Mouse (Mus musculus) c-Kit-positive CD71-positive TER-119-negative erythroid progenitor cells, embryonic 14.5 days (primary cell): ENCODE results near the gene 4933430I17Rik.
"Not testable (repeated sequence)": the region's sequence is repeated elsewhere in the genome, so short reads cannot be mapped to it uniquely, and the experiment has no call there.

ENCODE experiments used
- DNase-seq: peaks from one replicate; pipeline ENCODE4 v3.0.0-alpha.2; 2013; ENCODE audit warnings: low read depth

The 4933430I17Rik gene

DNA sequence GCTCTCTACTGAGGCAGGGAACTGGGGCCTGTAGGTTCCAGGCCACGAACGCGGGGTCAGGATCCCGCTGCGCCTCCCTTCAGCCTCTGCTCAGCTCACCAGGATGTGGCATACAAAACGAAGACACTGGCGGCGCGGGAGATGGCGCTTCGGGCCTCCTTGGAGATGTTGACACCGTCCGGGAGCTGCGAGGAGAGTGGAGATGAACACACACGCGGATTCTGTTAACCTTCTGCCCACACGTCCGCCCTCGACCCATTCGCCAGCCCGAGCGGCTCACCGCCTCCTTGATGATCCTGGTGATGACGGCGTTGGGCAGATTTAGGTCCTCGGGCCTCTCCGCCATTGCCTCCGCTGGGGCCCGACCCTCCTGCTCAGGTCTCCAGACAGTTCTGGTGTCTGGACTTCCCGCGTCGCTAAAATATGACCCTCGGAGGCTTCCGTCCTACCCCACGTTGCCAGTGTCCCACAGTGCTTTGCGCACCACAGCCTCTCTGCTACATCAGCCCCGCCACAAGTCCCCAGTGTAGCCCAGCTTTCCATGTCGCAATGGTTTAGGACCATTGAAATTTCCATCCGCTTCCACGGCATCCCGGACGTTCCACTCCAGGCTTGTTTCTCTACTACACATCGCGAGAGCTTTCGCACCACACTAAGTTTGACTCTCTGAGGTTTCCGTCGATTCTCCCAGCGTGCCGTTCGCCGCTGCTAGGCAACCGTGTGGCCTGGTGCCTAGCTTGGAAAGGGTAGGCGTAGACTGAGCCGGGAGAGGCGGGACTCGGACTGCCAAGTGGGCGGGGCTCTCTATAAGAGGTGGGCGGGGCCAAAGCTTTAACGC is at the start of gene 4933430I17Rik, which contains the start of gene Pole3:
Gene 4933430I17Rik (plus strand): TSS at position 719 of the 838 bp plus-strand sequence.
Gene Pole3 (minus strand): TSS at position 418 of the 838 bp plus-strand sequence.
- peak; percentile 98 for DNase-seq

DNA sequence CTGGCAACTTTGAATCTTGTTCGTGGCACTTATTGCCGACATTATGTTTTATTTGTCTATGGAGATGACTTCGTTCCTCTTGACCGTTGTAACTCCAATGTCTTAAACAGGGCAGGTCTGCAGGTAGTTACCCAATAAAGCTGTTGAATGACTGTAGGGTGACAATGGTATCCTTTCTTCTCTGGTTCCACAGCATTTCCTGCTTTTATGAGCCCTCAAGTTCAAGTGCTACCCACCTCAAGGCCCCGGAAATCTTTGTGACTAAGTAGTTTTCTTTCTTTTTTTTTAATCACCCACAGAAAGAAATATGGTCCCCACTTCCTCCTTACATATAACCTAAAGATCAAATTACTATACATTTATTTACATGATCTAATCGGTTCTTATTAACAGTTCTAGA is 49.4 kb upstream of the 4933430I17Rik start:
- no peak for DNase-seq

GRCm38 (mm10) chr4:62477542-62478244 is 47.5 kb upstream of the 4933430I17Rik start:
- DNase-seq = no peak

- DNase-seq = not testable (repeated sequence)
Measured at GRCm38 (mm10) chr4:62479593-62479936, 45.6 kb upstream of the 4933430I17Rik start.

GRCm38 (mm10) chr4:62479937-62480708 is 45.0 kb upstream of the 4933430I17Rik start, which contains the start of gene Bspry:
Gene Bspry, plus strand, starts transcription at chr4:62480053.
- no peak for DNase-seq

- DNase-seq = no peak
Measured at GRCm38 (mm10) chr4:62480709-62481605, 44.2 kb upstream of the 4933430I17Rik start.

DNA sequence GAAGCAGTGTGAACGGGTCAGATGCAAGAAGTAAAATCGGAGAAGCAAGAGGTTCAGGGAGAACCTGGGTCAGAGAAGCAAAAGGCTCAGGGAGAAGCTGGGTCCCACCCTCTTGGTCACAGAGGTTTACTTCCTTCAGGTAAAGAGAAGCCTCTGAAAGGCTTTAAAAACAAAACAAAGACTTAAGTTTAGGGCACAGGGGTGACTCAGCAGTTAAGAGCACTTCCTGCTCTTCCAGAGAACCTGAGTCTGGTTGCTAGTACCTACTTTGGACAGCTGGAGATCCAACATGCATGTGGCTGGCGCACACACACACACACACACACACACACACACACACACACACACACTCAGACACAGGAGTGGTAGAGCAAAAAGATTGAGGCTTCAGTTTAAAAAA is 40.2 kb upstream of the 4933430I17Rik start:
- no peak for DNase-seq

DNA sequence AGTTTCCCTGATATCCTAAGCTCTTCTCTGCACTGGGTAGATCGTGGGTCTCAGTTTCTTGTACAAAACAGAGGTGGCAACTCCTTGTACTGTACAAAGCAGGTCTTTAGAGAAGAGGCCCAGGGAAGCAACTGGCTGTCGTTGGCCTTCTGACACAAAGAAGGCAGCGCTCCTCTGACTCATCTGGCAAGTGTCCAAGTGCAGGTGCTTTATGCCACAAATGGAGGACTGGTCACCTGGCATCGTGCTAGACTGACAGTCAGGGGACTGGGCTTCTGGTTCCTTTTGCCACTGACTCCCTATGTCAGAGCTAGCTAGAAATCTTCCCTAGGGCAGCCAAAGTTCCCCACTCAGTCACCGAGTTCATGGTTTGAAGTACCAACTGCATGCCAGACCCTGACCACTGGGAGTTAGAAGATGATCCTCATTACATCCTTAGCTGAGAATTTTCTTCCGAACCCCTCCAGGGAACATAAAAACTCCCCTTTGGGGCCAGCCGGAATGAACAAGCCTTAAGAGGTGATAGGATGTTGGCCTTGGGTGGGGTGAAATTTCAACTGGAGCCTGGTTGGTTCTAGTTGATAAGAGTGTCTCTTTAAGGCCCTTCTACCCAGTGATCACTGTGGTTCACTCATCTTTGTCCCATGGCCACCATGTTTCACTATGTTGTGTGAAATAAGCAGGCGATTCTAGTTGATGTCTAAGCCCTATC is 39.6 kb upstream of the 4933430I17Rik start:
- DNase-seq = no peak

GRCm38 (mm10) chr4:62486162-62486696 is 38.9 kb upstream of the 4933430I17Rik start:
- no peak for DNase-seq

- DNase-seq = no peak
Measured at GRCm38 (mm10) chr4:62487172-62487571, 38.0 kb upstream of the 4933430I17Rik start.

- DNase-seq = no peak
Measured at GRCm38 (mm10) chr4:62487914-62488313, 37.3 kb upstream of the 4933430I17Rik start.

DNA sequence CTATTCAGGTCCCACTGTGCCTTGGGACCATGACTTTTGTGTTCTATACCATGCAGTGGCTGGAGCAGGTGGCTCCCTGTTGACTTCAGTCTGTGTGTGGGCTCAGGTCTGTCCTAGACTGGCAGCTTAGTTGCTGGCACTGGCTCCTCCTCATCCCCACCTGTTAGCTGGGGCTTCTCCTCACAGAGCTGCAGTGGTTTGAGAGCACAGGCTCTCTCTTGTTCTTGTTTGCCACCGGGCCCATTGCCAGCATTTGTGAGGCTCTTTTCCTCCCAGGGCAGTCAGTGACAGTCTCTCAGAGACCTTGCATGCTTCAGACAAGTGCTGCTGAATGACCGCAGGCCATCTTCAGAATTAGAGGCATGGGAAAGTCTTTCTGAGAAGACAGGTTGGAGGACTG is 32.5 kb upstream of the 4933430I17Rik start:
- DNase-seq = no peak

DNA sequence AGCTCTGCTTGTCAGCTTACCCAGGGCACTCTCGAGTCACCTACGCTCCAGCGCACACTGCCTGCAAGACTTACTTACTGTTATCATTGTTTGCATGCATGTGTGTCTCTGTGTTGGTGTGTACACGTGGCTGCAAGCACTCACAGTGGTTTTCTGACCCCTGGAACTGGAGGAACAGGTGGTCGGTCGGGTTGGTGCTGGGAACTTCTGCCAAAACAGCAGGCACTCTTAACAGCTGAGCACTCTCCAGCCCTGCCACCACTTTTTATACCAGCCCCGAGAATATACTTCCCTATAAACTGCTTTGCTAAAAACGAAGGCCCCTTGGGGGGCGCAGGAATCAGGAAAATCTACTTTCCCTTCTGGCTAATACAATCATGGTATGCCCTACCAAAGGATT is 30.9 kb upstream of the 4933430I17Rik start:
- no peak for DNase-seq

- DNase-seq = no peak
Measured at GRCm38 (mm10) chr4:62495946-62496345, 29.2 kb upstream of the 4933430I17Rik start.

DNA sequence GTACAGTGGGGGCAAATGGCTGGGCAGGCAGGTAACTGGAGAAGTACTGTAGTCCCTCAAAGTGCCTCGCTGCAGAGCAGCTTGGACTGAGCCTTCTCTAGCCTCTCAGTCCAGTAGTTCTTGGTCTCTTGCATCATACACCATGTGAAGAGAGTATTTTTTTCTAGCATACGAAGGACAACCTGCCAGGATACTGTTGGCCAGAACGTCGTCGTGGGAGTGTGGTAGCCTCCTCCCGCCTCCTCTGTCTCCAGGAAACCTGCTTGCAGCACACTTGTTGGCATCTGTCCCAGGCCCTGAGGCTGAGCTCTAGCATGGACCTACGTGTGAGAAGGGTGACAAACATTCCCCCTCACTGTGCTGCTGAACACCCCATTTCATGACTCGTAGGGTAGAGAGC is 28.4 kb upstream of the 4933430I17Rik start:
- no peak for DNase-seq

GRCm38 (mm10) chr4:62500799-62501198 is 24.4 kb upstream of the 4933430I17Rik start:
- no peak for DNase-seq

DNA sequence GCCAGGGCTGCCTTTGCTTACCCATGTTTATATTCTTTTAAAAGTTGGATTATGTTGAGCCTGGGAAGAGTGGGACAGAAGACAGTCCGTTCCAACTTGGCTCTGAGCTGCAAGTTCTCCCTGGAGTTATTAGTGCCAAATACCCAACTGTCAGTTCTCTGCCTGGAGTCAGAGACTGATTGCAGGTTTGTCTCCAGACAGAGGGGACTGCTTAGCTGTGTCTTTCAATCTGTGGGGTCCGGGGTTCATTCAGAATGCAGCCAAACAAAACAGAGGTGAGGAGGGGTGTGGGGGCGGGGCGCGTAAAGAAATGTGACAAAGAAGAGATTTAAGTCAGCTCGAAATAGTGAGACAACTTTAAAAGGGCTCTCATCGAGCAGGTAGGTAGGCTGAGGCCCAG is 23.6 kb upstream of the 4933430I17Rik start:
- DNase-seq = no peak

DNA sequence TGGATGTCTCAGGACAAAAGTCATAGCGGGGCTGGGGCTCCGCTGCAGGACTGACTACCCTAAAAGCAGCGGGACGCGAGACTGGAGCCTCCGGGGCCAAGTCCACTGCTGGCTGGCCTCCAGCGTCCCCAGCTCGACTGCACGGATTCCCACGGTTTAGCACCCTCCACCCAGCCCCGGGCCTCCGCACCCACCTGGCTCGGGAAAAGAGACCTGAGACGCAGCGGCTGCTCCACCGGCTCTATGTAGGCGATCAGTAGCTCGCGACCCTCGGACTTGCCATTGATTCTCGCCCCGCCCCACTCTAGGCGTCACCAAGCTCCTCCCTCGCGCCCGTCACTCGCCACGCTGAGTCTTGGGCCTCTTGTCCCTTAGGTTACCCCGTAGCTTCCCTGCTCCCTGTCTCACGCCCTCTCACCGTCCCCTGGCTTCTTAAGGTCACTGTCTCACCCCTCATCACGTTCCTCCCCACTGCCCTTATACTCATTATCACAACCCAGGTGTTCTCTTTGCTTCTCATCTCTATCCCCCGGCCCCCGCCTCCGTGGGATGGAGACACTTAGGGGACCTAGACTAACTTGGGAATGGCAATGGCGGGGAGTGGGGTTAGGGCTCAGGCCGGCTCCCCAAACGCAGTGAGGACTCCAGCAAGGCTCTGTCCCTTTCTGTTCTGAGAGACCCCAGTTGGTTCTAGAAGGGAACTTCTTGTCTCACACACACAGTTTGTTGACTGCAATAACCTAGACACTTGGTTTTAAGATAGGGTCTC is 23.0 kb upstream of the 4933430I17Rik start:
- peak; percentile 94 for DNase-seq

DNA sequence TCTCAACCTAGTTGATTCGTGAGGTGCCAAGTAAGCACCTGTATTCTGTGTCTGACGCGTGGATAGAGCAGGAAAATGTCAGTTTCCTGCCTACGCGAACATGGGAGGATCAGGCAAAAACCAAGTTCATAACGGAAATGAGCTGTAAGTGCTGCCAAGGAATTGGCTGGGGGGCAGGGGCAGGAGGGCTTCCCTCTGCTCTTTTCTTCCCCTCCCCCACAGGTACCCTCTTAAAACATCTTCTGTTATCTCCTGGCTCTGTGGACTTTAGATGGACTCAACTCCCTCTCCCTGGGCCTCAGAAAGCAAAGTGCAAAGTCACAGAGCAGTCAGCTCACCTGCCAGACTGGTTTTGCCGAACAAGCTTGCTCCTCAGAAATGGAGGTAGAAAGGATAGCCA is 22.2 kb upstream of the 4933430I17Rik start:
- no peak for DNase-seq
